Mouse (Mus musculus) inflammation-experienced regulatory T-cells, adult 6 months (primary cell): ENCODE measurements around the gene 9130019O22Rik. TPM values are rescaled to one million over a fixed set of nuclear protein-coding genes. Genes with fewer than 3 reads are reported as not detected.
"Not testable (repeated sequence)": the region's sequence is repeated elsewhere in the genome, so short reads cannot be mapped to it uniquely, and the experiment has no call there.

Source experiments
- ATAC-seq: one replicate; pipeline ENCODE4 v1.8.0; 2017
- polyA plus RNA-seq, 3 experiments: library from polyadenylated mRNA; unstranded; fragments of 100-300 nt; shearing (Covaris generic); gene quantifications; one replicate each; pipeline ENCODE4 v1.2.1; 2017

9130019O22Rik gene
- polyA plus RNA-seq, 3 experiments from 2014 or later: 4.8 to 8.8 (median 6.5) TPM

- peak; percentile 98 for ATAC-seq
Measured at GRCm38 (mm10) chr7:127375271-127376245, 11.4 kb downstream of the 9130019O22Rik start, which contains the start of gene Zfp747. Gene Zfp747 (minus strand): TSS chr7:127376050.

GRCm38 (mm10) chr7:127371870-127372269 lies 15.1 kb downstream of the 9130019O22Rik start:
- ATAC-seq: not testable (repeated sequence)

- ATAC-seq: no peak
Measured at GRCm38 (mm10) chr7:127371213-127371612, 15.8 kb downstream of the 9130019O22Rik start.

DNA sequence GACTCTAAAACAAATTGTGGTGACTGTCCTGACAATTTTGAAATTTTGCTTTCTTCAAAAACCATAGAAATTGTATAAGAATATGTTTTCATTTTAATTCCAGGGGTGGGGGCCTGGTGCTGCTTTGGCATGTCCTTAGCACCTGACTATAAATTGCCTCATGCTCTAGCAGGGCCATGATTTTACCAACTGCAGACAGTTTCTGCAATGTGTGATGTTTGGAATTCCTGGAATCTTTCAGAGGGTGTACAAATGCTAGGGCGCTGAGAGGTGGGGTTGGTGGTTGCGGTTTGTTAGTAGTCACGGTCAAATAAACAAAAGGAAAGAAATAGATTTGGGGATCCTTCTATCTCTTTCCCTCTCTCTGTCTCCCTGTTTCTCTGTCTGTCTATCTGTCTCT lies 20.7 kb downstream of the 9130019O22Rik start:
- ATAC-seq: no peak

DNA sequence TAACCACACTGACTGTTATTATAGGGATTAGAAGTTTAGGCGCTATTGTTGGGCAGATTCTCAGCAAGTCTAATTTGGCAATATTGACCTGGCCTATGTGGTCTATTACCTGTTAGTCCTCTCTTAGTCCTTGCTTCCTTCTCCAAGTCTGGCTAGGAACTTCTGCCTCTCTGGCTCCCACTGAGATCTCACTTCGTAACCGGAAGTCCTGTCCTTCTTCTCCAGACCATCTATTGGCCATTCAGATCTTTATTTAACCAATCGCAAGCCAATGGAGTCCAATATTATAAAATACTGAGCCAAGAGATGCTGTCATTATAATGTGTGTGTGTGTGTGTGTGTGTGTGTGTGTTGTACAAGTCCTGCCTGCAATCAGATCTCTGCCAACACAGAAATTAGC lies 22.8 kb downstream of the 9130019O22Rik start:
- ATAC-seq: no peak

GRCm38 (mm10) chr7:127363475-127363921 lies 23.5 kb downstream of the 9130019O22Rik start:
- ATAC-seq: no peak

DNA sequence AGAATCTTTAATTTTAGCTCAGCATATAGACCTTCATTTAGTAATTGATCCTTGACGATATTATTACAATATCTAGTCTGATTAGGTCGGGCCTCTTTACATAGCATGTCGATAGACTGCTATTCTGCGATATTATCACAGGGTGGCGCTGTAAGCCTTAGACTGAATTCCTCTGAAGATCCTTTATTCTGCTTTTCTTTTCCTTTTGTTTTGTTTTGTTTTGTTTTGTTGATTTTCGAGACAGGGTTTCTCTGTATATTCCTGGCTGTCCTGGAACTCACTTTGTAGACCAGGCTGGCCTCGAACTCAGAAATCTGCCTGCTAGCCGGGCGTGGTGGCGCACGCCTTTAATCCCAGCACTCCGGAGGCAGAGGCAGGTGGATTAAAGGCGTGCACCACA lies 24.5 kb downstream of the 9130019O22Rik start:
- not testable (repeated sequence) for ATAC-seq

DNA sequence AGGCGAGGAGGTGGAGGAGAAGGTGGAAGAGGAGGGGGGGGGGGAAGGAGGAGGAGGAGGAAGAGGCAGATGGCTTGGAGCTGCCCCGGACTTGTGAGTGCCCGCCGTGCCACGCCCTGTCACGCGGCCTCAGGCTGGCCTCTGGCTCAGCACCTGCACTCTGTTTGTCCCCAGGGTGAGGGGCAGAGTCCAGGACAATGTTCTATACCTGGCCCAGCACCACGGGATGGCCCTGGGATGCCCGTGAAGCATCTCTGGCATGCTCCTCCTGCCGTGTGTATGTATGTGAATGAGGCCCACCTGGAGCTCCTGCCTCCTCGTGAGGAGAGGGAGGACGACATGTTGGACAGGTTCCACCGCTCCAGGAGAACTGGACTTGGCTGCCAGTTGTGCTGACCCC lies 25.5 kb downstream of the 9130019O22Rik start:
- ATAC-seq: no peak

DNA sequence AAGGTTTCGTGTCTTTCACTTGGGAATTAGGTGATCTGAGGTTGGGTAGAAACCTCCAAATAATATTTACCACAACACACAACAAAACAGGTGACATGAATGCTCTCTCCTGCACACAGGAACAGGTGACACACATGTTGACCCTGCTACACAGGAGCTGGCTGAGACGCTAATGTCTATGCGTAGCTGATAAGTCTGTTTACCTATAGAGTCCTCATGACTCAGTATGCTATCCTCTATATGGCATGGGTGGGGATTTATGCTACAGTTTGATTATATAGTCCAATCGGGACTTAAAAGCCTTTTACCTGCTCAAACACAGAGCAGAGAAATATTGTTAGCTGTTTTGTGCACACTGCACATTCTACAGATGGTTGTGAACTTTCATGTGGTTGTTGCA lies 26.7 kb downstream of the 9130019O22Rik start:
- no peak for ATAC-seq

GRCm38 (mm10) chr7:127358472-127358871 lies 28.5 kb downstream of the 9130019O22Rik start:
- no peak for ATAC-seq

DNA sequence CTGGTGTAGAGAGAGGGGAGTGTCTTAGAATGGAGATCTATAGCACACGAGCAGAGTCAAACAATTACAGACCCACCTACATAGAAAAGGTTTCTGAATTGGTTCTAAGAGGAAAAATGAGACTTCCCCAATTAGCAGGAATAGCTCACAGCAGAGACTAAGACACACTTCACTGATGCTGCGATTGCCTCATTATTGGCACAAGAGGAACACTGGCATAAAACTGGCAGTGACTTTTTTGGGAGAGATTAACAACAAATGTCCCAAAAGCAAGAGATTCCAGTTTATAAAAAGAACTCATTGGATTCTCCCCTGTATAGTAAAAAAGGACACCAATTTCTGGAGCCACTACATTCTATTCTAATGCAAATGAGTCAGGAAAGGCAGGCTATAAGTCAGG lies 29.1 kb downstream of the 9130019O22Rik start:
- ATAC-seq: no peak

DNA sequence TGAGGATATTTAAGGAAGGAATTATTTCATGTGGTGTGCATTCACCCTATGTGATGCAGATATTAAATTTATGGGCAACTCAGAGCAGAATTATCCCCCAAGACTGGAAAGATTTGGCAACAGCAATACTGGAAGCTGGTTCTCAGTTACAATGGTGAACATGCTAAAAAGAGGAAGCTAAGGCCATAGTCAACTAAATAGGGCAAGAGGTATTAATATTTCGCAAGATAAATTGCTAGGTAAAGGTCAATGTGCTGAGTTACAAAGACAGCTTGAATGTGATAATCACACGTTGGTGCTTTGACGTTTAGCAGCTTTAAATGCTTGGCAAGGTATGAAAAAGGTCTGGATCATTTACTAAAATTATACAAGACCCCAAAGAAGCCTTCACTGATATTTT lies 31.2 kb downstream of the 9130019O22Rik start:
- ATAC-seq: no peak

DNA sequence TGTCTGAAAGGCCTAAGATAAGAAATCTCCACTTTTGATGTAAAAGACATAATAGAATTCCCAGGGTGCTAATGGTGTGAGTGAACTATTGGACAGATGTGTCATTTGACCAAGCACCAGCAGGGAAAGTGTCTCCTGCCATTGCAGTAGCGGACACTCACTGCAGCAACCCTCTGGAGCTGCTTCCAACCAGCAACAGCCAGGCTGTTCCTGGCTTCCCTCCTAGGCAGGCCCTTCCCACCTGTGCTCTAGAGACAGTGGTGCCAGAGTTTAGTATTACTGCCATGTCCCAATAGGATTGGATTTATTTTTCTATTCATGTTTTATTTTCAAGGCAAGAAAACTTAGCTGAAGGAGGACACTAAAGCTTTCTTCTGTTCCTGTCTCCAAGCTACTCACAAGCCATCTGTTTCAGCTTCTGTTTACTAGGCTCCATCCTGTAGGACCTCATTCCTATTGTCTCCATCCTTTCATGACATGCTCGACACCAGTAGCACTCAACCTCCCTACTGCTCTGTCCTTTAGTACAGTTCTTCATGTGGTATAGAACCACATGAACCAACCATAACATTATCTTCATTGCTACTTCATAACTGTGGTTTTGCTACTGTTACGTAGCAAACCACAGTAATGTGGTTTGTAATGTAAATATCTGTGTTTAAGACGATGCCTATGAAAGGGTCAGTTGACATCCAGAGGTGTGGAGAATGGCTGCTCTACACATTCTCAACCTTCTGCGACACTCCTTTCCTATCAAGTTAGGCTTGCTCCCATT lies 35.5 kb downstream of the 9130019O22Rik start:
- no peak for ATAC-seq

DNA sequence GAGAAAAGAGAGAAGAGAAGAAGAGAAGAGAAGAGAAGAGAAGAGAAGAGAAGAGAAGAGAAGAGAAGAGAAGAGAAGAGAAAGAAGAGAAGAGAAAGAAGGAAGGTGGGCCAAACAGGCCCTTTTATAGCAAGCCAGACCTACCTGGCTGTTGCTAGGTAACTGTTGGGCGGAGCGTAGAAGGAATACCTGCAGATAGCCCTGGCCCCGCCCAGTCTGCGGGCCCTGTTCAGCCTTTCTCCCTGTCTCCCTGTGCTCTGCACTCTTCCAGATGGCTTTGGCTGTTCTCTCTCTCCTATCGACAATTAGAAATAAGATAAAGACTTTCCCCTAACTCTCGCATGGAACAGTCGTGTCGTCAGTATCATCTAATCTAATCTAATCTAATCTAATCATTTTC lies 40.3 kb downstream of the 9130019O22Rik start:
- ATAC-seq: no peak

DNA sequence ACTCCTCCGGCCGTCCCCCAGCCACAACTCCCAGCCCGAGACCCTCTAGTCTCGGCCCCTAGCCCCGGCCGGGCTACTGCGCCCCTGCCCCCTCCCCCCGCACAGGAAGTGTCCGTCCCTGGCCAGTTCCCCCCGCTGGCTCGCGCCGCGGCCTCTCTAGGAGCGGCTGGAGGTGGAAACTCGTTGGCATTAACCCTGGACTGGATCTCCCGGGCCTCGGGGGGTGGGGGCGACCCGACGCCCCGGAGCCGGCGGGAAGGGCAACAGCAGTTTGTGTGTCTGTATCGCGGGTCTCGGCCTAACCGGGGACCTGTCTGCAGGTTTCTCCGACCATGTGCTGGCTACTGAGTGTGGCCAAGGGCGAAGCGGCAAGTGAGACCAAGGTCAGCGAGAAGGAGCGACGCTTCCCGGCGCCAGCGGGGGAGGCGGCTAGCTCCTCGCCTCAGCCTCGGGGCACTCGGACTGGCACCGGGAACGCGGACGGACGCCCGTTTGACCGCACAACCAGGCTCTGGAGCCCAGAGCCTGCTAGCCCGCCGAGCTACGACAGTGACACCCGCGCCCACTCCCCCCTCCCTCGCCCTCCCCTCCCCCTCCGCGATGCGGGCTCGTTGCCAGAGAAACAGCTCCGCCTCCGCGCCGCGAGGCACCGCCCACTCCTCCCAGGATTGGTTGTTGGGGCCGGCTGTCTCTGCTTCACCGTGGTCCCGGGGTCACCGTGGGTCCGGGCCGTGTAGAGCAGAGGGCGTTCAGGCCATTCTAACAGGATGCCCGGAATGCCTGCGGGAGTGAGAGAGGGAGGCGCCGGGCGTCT lies 41.2 kb downstream of the 9130019O22Rik start, which contains the start of gene Zfp768:
Gene Zfp768 (minus strand): TSS at position 78 of the 814 bp plus-strand sequence.
- peak; percentile 75 for ATAC-seq

- no peak for ATAC-seq
Measured at GRCm38 (mm10) chr7:127345092-127345491, 41.9 kb downstream of the 9130019O22Rik start.

DNA sequence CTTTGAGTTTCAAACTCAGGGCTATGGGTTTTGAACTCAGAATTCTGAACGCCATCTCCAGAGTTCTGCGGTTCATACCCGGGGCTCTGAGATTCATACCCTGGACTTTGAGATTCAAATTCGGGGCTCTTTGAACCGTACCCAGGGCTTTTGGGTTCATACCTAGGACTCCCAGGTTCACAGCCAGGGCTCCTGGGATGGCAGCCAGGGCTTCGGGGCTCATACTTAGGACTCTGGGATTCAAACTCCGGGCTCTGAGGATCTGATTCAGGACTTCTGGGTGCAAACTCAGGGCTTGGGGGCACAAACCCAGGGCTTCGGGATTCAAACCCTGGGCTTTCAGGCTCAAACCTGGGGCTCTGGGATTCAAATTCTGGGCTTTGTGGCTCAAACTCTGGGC lies 42.6 kb downstream of the 9130019O22Rik start:
- ATAC-seq: no peak

DNA sequence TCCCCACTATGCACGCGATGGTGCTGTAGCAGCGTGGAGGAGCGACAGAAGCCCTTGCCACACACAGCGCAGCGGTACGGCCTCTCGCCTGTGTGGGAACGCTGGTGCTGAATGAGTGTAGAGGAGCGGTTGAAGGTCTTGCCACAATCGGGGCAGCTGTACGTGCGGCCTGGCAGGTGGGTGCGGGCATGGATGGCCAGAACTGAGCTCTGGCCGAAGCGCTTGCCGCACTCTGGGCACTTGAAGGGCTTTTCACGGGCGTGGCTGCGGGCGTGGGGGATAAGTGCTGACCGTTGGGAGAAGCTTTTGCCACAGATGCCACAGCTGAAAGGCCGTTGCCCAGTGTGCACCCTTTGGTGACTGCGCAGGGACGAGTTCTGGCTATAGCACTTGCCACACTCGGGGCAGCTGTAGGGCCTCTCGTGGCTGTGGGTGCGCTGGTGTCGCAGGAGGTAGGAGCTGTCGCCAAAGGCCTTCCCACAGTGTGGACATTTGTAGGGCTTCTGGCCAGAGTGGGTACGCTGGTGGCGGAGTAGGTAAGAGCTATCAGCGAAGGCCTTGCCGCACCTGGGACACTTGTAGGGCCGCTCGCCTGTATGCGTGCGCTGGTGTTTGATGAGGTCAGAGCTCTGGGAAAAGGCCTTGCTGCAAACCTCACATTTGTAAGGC lies 43.5 kb downstream of the 9130019O22Rik start:
- no peak for ATAC-seq

DNA sequence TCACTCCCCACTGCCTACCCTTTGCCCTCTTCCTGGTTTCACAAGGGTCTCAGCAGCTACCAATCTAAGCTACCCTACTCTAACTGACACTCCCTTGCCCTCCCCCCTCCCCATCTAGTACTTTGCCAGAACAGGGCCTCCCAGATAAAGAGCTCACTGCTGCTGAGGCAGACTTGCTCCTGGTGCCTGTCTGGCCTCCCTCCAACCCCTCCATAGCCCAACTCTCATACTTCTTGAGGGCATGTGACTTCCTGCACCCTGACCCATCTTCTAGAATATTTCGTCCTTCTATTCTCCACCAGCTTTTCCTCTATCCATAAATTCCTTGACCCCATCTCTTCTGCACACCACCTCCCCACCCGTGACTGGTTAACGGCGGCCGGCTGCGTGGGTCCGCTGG lies 44.1 kb downstream of the 9130019O22Rik start:
- no peak for ATAC-seq

- ATAC-seq: no peak
Measured at GRCm38 (mm10) chr7:127342332-127342731, 44.6 kb downstream of the 9130019O22Rik start.

- ATAC-seq: not testable (repeated sequence)
Measured at GRCm38 (mm10) chr7:127341861-127342260, 45.1 kb downstream of the 9130019O22Rik start.

GRCm38 (mm10) chr7:127341356-127341755 lies 45.6 kb downstream of the 9130019O22Rik start:
- no peak for ATAC-seq
